Mouse (Mus musculus): ENCODE data around the gene Efcab9. TPM values are rescaled to one million over a fixed set of nuclear protein-coding genes. Genes with fewer than 3 reads are reported as not detected.

The Efcab9 gene
- total and polyA plus RNA-seq, 3 experiments = 0.25 to 1.5 TPM; not detected in 1

GRCm38 (mm10) chr11:32474725-32475124, 57.2 kb downstream of the Efcab9 start:
- no peak overlapping the region for H3K4me3 ChIP-seq (replicated peaks in 1 of 3; ENCODE audit: low read depth in 2 of 3, low read length in 2 of 3, poor library complexity in 1 of 3)
- TF ChIP-seq IRF4 (IDR thresholded peaks at IDR 0.05; ENCODE audit: low read depth, low read length) (no peak), HCFC1 (IDR thresholded peaks at IDR 0.05; ENCODE audit: low read depth, low read length) (no peak), TCF12 (IDR thresholded peaks at IDR 0.05; ENCODE audit: low read depth, low read length) (no peak), KAT2A (IDR thresholded peaks at IDR 0.05; ENCODE audit: insufficient replicate concordance, low read length) (no peak), MYC (IDR thresholded peaks at IDR 0.05; ENCODE audit: low read depth, low read length) (no peak), CHD2 (IDR thresholded peaks at IDR 0.05; ENCODE audit: low read length) (no peak), BHLHE40 (IDR thresholded peaks at IDR 0.05; ENCODE audit: low read depth, low read length) (no peak), ELF1 (IDR thresholded peaks at IDR 0.05; ENCODE audit: low read depth, low read length) (no peak), ZC3H11A (IDR thresholded peaks at IDR 0.05; ENCODE audit: low read depth, low read length) (no peak), MAFK (IDR thresholded peaks at IDR 0.05; ENCODE audit: insufficient replicate concordance, low read length) (no peak), ZKSCAN1 (IDR thresholded peaks at IDR 0.05; ENCODE audit: borderline replicate concordance, low read depth, low read length) (no peak), MAX (IDR thresholded peaks at IDR 0.05; ENCODE audit: low read length) (no peak), PAX5 (IDR thresholded peaks at IDR 0.05; ENCODE audit: low read length) (no peak), RAD21 (IDR thresholded peaks at IDR 0.05; ENCODE audit: low read depth, low read length) (no peak), UBTF (IDR thresholded peaks at IDR 0.05; ENCODE audit: low read depth, low read length) (no peak), ETS1 (conservative IDR thresholded peaks at IDR 0.05; ENCODE audit: low read depth, low read length) (no peak)
- dilution Hi-C loops (cut with MboI; ENCODE audit: extremely low pct_ligation_motif_present, extremely low pct_unique_long_range_greater_than_20kb, low sequenced_read_pairs) = no loop called here

More at GRCm38 (mm10) chr11:32474725-32475124, 57.2 kb downstream of the Efcab9 start:
- no peak overlapping the region for H3K4me2 ChIP-seq (ENCODE audit: insufficient read depth, low read depth, poor library complexity, severe bottlenecking)
- H3K27me3 ChIP-seq (replicated peaks) = no peaks in the 10 kb centered on the region
- no peak overlapping the region for H3K9ac ChIP-seq (ENCODE audit: insufficient read depth, low read depth)
- peaks cover 3% of the 10 kb centered on the region; the same call in 1 of the 2 replicates for H3K79me2 ChIP-seq (replicated peaks; ENCODE audit: control insufficient read depth, extremely low read depth, insufficient read depth, poor library complexity, severe bottlenecking)
- no peak overlapping the region for H3K27ac ChIP-seq (ENCODE audit: insufficient read depth, low read depth)
- DNase-seq (ENCODE audit: extremely low read depth) = no peak
- in situ Hi-C loops (cut with MboI; ENCODE audit: low pct_ligation_motif_present, low pct_unique_long_range_greater_than_20kb, low sequenced_read_pairs) = no loop called here
- H3K4me1 ChIP-seq (ENCODE audit: control insufficient read depth in 1 of 2, insufficient read depth in 2 of 2) = peaks cover 0 to 12% of the 10 kb centered on the region in 2 experiments; a peak in 2 of 4 replicates
- no peaks in the 10 kb centered on the region for H3K9me3 ChIP-seq (replicated peaks; ENCODE audit: low read length)
- no peaks in the 10 kb centered on the region for H3K36me3 ChIP-seq (replicated peaks in 1 of 2; ENCODE audit: control insufficient read depth in 1 of 2, insufficient read depth in 1 of 2, low read length in 1 of 2)

Other genes with a start within 250 kb of the Efcab9 start
- gene Hba-a1, start 248.6 kb downstream of the Efcab9 start, total RNA-seq (2012; rRNA removed) = 1.9 and 4.9 TPM in 2 replicates
- gene Hba-a1, start 248.6 kb downstream of the Efcab9 start, total RNA-seq (2014; rRNA removed) = 4.1 and 5.2 TPM in 2 replicates
- 3.3 and 4.7 TPM in 2 replicates for gene Hba-a1, start 248.6 kb downstream of the Efcab9 start, polyA plus RNA-seq (2012; ENCODE audit: insufficient read length, low read depth)
- gene Hbq1b, start 245.1 kb downstream of the Efcab9 start, total RNA-seq (2012; rRNA removed) = not detected in 2 replicates
- gene Hbq1b, start 245.1 kb downstream of the Efcab9 start, total RNA-seq (2014; rRNA removed) = not detected in 2 replicates
- not detected in 2 replicates for gene Hbq1b, start 245.1 kb downstream of the Efcab9 start, polyA plus RNA-seq (2012; ENCODE audit: insufficient read length, low read depth)
- 2.6 and 4.6 TPM in 2 replicates for gene Hba-a2, start 235.6 kb downstream of the Efcab9 start, total RNA-seq (2012; rRNA removed)
- gene Hba-a2, start 235.6 kb downstream of the Efcab9 start, total RNA-seq (2014; rRNA removed) = 2.9 and 3.1 TPM in 2 replicates
- 10.3 and 13.3 TPM in 2 replicates for gene Hba-a2, start 235.6 kb downstream of the Efcab9 start, polyA plus RNA-seq (2012; ENCODE audit: insufficient read length, low read depth)
- not detected in 2 replicates for gene Hbq1a, start 232.0 kb downstream of the Efcab9 start, total RNA-seq (2012; rRNA removed)
- not detected in 2 replicates for gene Hbq1a, start 232.0 kb downstream of the Efcab9 start, total RNA-seq (2014; rRNA removed)
- not detected in 2 replicates for gene Hbq1a, start 232.0 kb downstream of the Efcab9 start, polyA plus RNA-seq (2012; ENCODE audit: insufficient read length, low read depth)
- gene Sh3pxd2b, start 184.3 kb downstream of the Efcab9 start, total RNA-seq (2012; rRNA removed) = 5.3 and 6.7 TPM in 2 replicates
- 1.7 and 2.4 TPM in 2 replicates for gene Sh3pxd2b, start 184.3 kb downstream of the Efcab9 start, total RNA-seq (2014; rRNA removed)
- 11.3 and 13.2 TPM in 2 replicates for gene Sh3pxd2b, start 184.3 kb downstream of the Efcab9 start, polyA plus RNA-seq (2012; ENCODE audit: insufficient read length, low read depth)
- gene Ubtd2, start 76.7 kb downstream of the Efcab9 start, total RNA-seq (2012; rRNA removed) = 10.3 and 13.4 TPM in 2 replicates
- gene Ubtd2, start 76.7 kb downstream of the Efcab9 start, total RNA-seq (2014; rRNA removed) = 17.8 and 21.4 TPM in 2 replicates
- 17.4 and 18.2 TPM in 2 replicates for gene Ubtd2, start 76.7 kb downstream of the Efcab9 start, polyA plus RNA-seq (2012; ENCODE audit: insufficient read length, low read depth)
- 18.6 and 23.2 TPM in 2 replicates for gene Stk10, start 1.2 kb upstream of the Efcab9 start, total RNA-seq (2012; rRNA removed)
- gene Stk10, start 1.2 kb upstream of the Efcab9 start, total RNA-seq (2014; rRNA removed) = 19.2 and 20.0 TPM in 2 replicates
- gene Stk10, start 1.2 kb upstream of the Efcab9 start, polyA plus RNA-seq (2012; ENCODE audit: insufficient read length, low read depth) = 37.4 and 40.3 TPM in 2 replicates
- 55.9 and 58.5 TPM in 2 replicates for gene Fbxw11, start 110.6 kb upstream of the Efcab9 start, total RNA-seq (2012; rRNA removed)
- 82.8 and 85.0 TPM in 2 replicates for gene Fbxw11, start 110.6 kb upstream of the Efcab9 start, total RNA-seq (2014; rRNA removed)
- 45.0 and 54.5 TPM in 2 replicates for gene Fbxw11, start 110.6 kb upstream of the Efcab9 start, polyA plus RNA-seq (2012; ENCODE audit: insufficient read length, low read depth)